Mouse (Mus musculus): Measurements from ENCODE around the gene Camk2b. TPM values are rescaled to one million over a fixed set of nuclear protein-coding genes. Genes with fewer than 3 reads are reported as not detected.

The Camk2b gene
- polyA plus RNA-seq, 1 experiment from 2014 or later, result 0.59 TPM

DNA sequence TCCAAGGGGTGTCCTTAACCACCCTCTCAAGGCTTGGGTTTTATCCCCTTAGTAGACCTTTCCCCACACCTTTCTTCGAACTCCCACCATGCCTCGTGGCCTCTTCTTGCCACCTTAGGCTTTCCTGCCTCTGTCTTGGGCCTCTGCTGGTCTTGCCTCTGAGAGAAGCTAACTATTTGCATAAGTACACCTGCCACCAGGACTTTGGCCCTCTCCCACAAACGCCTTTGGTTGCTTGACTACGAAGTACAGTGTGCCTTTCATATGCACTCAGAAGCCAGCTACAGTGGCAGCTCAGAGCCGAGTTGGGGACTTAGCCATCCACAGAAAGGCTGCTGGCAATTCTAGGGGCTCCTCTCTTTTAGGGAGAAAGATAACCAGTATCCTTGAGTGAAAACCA lies 32.4 kb downstream of the Camk2b start:
- DNase-seq (no peak), ATAC-seq (ENCODE audit: insufficient read depth) (no peak)
- Histone ChIP-seq H3K4me3 (ENCODE audit: low read depth, low read length) (no peak overlapping the region), H3K9ac (no peak overlapping the region), H3K27me3 (ENCODE audit: insufficient read depth, low read length) (no peaks in the 10 kb centered on the region), H3K9me3 (ENCODE audit: low read depth, low read length) (no peaks in the 10 kb centered on the region), H3K4me1 (ENCODE audit: insufficient read depth) (no peaks in the 10 kb centered on the region), H3K4me2 (no peak overlapping the region), H3K27ac (ENCODE audit: low read depth) (no peak overlapping the region), H3K36me3 (ENCODE audit: insufficient read depth) (no peaks in the 10 kb centered on the region)
- 79% methylated on average over 5 of the region's 5 CpGs for WGBS
- no peak for TF ChIP-seq CTCF (IDR thresholded peaks at IDR 0.05; ENCODE audit: low read depth)

DNA sequence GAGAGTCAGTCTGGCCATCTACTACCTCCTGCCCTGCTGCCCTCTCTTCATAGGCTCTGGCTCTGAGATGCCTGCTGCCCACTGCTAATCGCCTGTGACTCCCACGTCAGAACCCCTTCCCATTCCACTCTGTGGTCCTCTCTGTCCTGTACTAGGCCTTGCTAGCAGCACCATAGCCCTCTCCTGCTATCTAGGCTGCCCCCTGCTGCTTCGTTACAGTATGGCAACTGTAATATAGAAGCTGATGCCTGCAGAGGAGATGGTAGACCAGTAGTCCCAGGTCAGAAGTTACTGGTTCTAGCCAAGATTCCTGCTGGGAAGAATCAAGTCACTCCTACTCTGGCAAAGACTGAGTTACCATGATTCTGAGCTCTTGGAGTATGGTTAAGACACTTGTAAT lies 33.0 kb downstream of the Camk2b start:
- Histone ChIP-seq H3K27me3 (ENCODE audit: insufficient read depth, low read length) (no peaks in the 10 kb centered on the region), H3K36me3 (ENCODE audit: insufficient read depth) (no peaks in the 10 kb centered on the region), H3K4me1 (ENCODE audit: insufficient read depth) (no peaks in the 10 kb centered on the region), H3K4me2 (no peak overlapping the region), H3K9ac (no peak overlapping the region), H3K27ac (ENCODE audit: low read depth) (no peak overlapping the region), H3K4me3 (ENCODE audit: low read depth, low read length) (no peak overlapping the region), H3K9me3 (ENCODE audit: low read depth, low read length) (no peaks in the 10 kb centered on the region)
- WGBS, result 72% methylated on average over 3 of the region's 3 CpGs
- peak; percentile 62 for TF ChIP-seq CTCF (IDR thresholded peaks at IDR 0.05; ENCODE audit: low read depth)
- peak; percentile 63 for DNase-seq
- no peak for ATAC-seq (ENCODE audit: insufficient read depth)

- no peaks in the 10 kb centered on the region for H3K36me3 ChIP-seq (ENCODE audit: insufficient read depth)
- H3K4me3 ChIP-seq (ENCODE audit: low read depth, low read length), result no peak overlapping the region
- no peak for TF ChIP-seq CTCF (IDR thresholded peaks at IDR 0.05; ENCODE audit: low read depth)
- H3K4me1 ChIP-seq (ENCODE audit: insufficient read depth), result no peaks in the 10 kb centered on the region
- no peak overlapping the region for H3K27ac ChIP-seq (ENCODE audit: low read depth)
- WGBS, result 85% methylated on average over 5 of the region's 6 CpGs
- H3K9me3 ChIP-seq (ENCODE audit: low read depth, low read length), result no peaks in the 10 kb centered on the region
- DNase-seq, result peak; percentile 48
- no peak for ATAC-seq (ENCODE audit: insufficient read depth)
- no peak overlapping the region for H3K4me2 ChIP-seq
- no peaks in the 10 kb centered on the region for H3K27me3 ChIP-seq (ENCODE audit: insufficient read depth, low read length)
- no peak overlapping the region for H3K9ac ChIP-seq
These were observed 35.5 kb downstream of the Camk2b start for GRCm38 (mm10) chr11:6030650-6031049.

GRCm38 (mm10) chr11:6029790-6030189 lies 36.4 kb downstream of the Camk2b start:
- 68% methylated on average over 3 of the region's 3 CpGs for WGBS
- Histone ChIP-seq H3K27ac (ENCODE audit: low read depth) (no peak overlapping the region), H3K27me3 (ENCODE audit: insufficient read depth, low read length) (no peaks in the 10 kb centered on the region), H3K4me1 (ENCODE audit: insufficient read depth) (no peaks in the 10 kb centered on the region), H3K36me3 (ENCODE audit: insufficient read depth) (no peaks in the 10 kb centered on the region), H3K9ac (no peak overlapping the region), H3K4me2 (no peak overlapping the region), H3K9me3 (ENCODE audit: low read depth, low read length) (no peaks in the 10 kb centered on the region), H3K4me3 (ENCODE audit: low read depth, low read length) (no peak overlapping the region)
- no peak for DNase-seq
- TF ChIP-seq CTCF (IDR thresholded peaks at IDR 0.05; ENCODE audit: low read depth), result no peak
- ATAC-seq (ENCODE audit: insufficient read depth), result no peak

DNA sequence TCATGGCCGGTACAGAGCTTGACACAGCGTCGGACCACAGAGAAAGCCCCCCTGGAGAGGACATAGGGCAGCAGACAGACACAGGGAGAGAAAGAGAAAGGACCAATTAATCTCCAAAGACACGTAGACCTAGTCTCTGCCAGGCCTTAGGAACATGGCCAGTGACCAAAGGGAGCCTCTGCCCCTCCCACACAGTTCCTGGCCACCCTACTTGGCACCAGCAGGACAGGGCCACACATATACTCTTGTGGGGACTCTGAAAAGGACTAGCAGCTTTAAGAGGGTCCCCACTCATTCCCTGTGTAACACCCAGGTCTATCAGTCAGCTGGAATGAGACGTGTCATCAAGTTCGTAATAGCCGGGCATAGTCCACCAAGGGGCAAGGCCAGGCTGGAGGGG lies 37.3 kb downstream of the Camk2b start:
- no peak overlapping the region for H3K4me2 ChIP-seq
- 75% methylated on average over 7 of the region's 7 CpGs for WGBS
- H3K4me1 ChIP-seq (ENCODE audit: insufficient read depth), result no peaks in the 10 kb centered on the region
- H3K9me3 ChIP-seq (ENCODE audit: low read depth, low read length), result no peaks in the 10 kb centered on the region
- no peaks in the 10 kb centered on the region for H3K27me3 ChIP-seq (ENCODE audit: insufficient read depth, low read length)
- H3K36me3 ChIP-seq (ENCODE audit: insufficient read depth), result no peaks in the 10 kb centered on the region
- no peak for TF ChIP-seq CTCF (IDR thresholded peaks at IDR 0.05; ENCODE audit: low read depth)
- H3K4me3 ChIP-seq (ENCODE audit: low read depth, low read length), result no peak overlapping the region
- H3K27ac ChIP-seq (ENCODE audit: low read depth), result no peak overlapping the region
- DNase-seq (no peak), ATAC-seq (ENCODE audit: insufficient read depth) (no peak)
- no peak overlapping the region for H3K9ac ChIP-seq

DNA sequence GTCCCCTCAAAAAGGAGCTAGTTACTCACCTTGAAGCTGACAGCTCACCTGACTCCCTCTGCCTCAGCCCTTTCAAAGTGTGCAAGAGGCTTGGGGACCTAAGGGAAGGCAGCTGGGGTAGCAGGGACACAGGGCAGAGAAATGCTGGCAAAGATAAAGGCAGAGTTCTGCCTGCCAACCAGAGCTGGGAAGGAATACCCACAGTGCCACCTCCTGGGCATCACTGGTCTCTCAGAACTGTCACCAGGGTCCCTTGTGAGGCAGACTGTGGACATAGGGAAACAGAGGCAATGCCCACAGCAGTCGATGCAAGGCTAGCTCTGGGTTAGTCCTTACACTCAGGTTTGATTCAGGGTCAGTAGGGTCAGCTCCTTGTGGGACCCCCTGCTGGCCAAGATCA lies 39.8 kb downstream of the Camk2b start:
- ATAC-seq (ENCODE audit: insufficient read depth) (no peak), DNase-seq (peak; percentile 51)
- Histone ChIP-seq H3K4me1 (ENCODE audit: insufficient read depth) (no peaks in the 10 kb centered on the region), H3K4me3 (ENCODE audit: low read depth, low read length) (no peak overlapping the region), H3K36me3 (ENCODE audit: insufficient read depth) (no peaks in the 10 kb centered on the region), H3K27me3 (ENCODE audit: insufficient read depth, low read length) (no peaks in the 10 kb centered on the region), H3K27ac (ENCODE audit: low read depth) (no peak overlapping the region), H3K9ac (no peak overlapping the region), H3K4me2 (no peak overlapping the region), H3K9me3 (ENCODE audit: low read depth, low read length) (no peaks in the 10 kb centered on the region)
- peak; percentile 63 for TF ChIP-seq CTCF (IDR thresholded peaks at IDR 0.05; ENCODE audit: low read depth)
- 67% methylated on average over 1 of the region's 1 CpGs for WGBS

DNA sequence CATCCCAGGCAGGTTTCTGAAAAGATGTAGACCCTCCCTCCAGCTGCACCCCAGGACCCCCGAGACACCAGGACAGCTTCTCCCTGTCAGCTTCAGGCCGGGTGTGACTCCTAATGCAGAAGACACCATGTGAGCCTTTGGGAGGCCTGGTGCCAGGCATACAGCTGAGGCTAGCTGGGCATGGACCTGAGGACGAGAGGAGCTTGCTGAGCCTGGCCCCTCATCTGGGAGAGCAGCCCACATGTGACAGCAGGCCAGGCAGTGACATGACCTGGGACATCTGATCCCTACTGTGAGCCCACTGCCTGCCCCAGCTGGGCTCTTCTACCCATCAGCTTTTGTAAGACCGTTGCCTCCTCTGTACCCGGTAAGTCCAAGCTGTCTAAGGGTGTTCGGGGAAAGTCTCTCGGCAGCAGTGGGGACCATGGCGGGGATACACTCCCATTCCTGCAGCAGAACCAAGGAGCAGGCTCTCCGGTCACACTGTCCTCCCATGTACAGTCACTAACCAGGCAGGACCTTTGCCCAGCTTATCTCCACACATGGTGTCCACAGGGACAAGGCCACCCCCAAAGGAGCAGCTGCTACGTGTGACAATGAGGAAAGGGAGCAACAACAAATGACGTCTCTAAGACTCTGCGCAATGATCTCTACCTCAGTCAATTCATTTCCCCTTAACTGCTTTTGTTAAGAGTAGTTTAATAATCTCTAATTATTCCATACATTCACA lies 41.1 kb downstream of the Camk2b start:
- no peak for TF ChIP-seq CTCF (IDR thresholded peaks at IDR 0.05; ENCODE audit: low read depth)
- H3K9ac ChIP-seq, result no peak overlapping the region
- DNase-seq (no peak), ATAC-seq (ENCODE audit: insufficient read depth) (no peak)
- no peak overlapping the region for H3K4me3 ChIP-seq (ENCODE audit: low read depth, low read length)
- H3K36me3 ChIP-seq (ENCODE audit: insufficient read depth), result no peaks in the 10 kb centered on the region
- 77% methylated on average over 12 of the region's 12 CpGs for WGBS
- H3K4me2 ChIP-seq, result no peak overlapping the region
- no peaks in the 10 kb centered on the region for H3K4me1 ChIP-seq (ENCODE audit: insufficient read depth)
- no peak overlapping the region for H3K27ac ChIP-seq (ENCODE audit: low read depth)
- no peaks in the 10 kb centered on the region for H3K27me3 ChIP-seq (ENCODE audit: insufficient read depth, low read length)
- no peaks in the 10 kb centered on the region for H3K9me3 ChIP-seq (ENCODE audit: low read depth, low read length)

All from lung, embryonic 14.5 days (tissue).